Mouse (Mus musculus) left cerebral cortex, postnatal 10 days (tissue): ENCODE results near the gene Barx2. TPM values are rescaled to one million over a fixed set of nuclear protein-coding genes. Genes with fewer than 3 reads are reported as not detected.
A peak's percentile ranks its signal among the peaks of the same experiment; 100 is the strongest.

Source experiments
- DNase-seq, 2 experiments: peaks; one replicate each; pipeline ENCODE4 v3.0.0; 2021 to 2022; ENCODE audit warnings: low spot score in 2 of 2, mixed read lengths in 1 of 2; ENCODE audit errors: extremely low spot score in 1 of 2
- intact Hi-C: fragments of 180-260 bp; cut with DNase I; formaldehyde crosslinking; loops from one replicate; pipeline ENCODE4 v1.15.1; 2025
- total RNA-seq, 2 experiments: library from RNA; stranded (reverse); gene quantifications; 2 replicates each; pipeline ENCODE4 v1.2.3; 2021

Barx2 gene
- total RNA-seq, 2 experiments from 2014 or later: 7.6 to 9.2 TPM

- DNase-seq: no peak
- intact Hi-C loops: loop anchor here (5.0 to 10.0 kb wide), 3 partner anchors 48 to 333 kb away; no protein-coding TSS in a partner anchor
Measured at GRCm38 (mm10) chr9:31910221-31910620, 3.0 kb downstream of the Barx2 start.

GRCm38 (mm10) chr9:31901781-31902180, 11.5 kb downstream of the Barx2 start:
- peak in 1 of 2 experiments; percentile 35 for DNase-seq
- intact Hi-C loops: no loop called here

DNA sequence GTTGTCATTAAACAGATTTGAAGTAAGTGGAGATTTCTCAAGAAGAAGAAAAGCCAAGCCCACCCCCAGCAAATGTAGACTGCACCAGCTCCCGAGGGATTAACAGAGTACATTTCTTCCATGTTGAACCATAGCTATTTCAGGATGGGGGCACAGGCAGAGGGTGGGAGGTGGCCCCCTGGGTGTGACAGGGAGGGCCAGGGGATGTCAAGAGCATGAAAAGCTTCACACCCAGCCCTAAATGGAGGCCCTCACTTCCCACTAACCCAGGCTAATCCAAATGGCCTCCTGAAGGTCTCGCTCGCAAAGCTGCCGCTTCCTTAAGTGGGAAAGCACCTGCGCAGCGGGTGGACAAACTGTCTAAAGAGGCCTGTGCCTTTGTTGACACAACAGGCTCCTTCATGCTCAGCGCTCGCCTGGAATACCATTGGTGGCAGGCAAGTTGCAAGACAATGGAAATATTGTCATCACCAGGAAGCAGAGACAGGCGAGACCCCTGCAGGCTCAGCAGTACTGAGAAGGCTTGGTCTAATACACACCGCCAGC, 18.4 kb downstream of the Barx2 start:
- intact Hi-C loops: no loop called here

GRCm38 (mm10) chr9:31888333-31888732, 24.9 kb downstream of the Barx2 start:
- intact Hi-C loops: no loop called here

More for the DNA sequence above, 18.4 kb downstream of the Barx2 start:
- no peak for DNase-seq

GRCm38 (mm10) chr9:31886258-31886657, 27.0 kb downstream of the Barx2 start:
- peak in 1 of 2 experiments; percentile 42 for DNase-seq
- intact Hi-C loops: no loop called here

More at GRCm38 (mm10) chr9:31888333-31888732, 24.9 kb downstream of the Barx2 start:
- no peak for DNase-seq

GRCm38 (mm10) chr9:31882376-31882775, 30.9 kb downstream of the Barx2 start:
- intact Hi-C loops: no loop called here
- DNase-seq: no peak

GRCm38 (mm10) chr9:31875556-31875955, 37.7 kb downstream of the Barx2 start:
- intact Hi-C loops: no loop called here
- DNase-seq: no peak

DNA sequence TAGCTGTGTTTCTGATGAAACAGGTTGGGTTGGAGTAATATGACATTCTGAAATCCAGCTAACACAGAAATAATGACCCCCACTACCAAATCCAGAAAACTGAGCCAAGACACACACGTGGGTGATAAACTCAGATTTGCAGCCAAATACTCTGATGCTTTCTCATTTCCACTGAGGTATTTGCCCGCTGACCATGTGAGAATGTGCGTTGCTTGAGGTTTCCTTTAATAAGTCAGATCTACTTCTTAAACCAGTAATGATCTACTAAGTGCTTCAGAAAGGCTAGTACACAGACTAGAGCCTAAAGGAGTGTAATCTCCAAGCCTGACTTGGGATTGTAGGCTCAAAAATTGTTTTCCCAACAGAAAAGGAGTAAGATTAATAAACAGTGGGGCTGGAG, 39.0 kb downstream of the Barx2 start:
- DNase-seq: no peak
- intact Hi-C loops: no loop called here

- no peak for DNase-seq
- intact Hi-C loops: no loop called here
Measured at GRCm38 (mm10) chr9:31871410-31871809, 41.9 kb downstream of the Barx2 start.

DNA sequence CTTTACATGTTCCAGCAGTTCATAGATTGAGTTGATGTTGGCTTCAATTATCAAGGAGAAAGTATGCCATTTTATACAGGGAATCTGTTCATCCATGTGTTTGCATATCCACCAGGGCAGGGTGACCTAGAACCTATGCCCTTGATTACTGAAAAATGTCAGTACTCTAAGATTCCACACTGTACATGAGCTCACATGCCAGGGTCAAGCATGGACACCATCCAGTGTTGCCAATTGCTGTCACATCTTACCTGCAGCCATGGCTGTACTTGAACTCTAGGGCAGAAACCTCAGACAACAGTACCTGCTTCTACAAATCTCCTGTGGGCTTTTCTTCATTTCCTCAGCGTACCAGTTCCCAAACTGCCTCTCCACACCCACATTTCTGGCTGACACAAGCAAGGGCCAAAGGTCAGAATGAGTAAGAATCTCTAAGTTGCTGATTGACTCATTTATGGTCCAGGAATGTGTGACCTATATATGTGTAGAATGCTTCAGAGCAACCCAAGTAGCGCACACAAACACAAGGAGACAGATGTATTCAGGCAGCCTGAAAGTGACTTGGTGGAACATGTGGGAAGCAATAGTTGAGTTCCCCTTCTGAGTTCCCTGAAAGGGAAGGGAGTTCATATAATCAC, 44.3 kb downstream of the Barx2 start:
- no peak for DNase-seq
- intact Hi-C loops: no loop called here

- no peak for DNase-seq
- intact Hi-C loops: loop anchor here (5.0 kb wide), 1 partner anchor 48 kb away; the partner anchor contains the start of gene Barx2
Measured at GRCm38 (mm10) chr9:31863830-31864229, 49.4 kb downstream of the Barx2 start.

GRCm38 (mm10) chr9:31859446-31859845, 53.8 kb downstream of the Barx2 start:
- no peak for DNase-seq
- intact Hi-C loops: no loop called here

DNA sequence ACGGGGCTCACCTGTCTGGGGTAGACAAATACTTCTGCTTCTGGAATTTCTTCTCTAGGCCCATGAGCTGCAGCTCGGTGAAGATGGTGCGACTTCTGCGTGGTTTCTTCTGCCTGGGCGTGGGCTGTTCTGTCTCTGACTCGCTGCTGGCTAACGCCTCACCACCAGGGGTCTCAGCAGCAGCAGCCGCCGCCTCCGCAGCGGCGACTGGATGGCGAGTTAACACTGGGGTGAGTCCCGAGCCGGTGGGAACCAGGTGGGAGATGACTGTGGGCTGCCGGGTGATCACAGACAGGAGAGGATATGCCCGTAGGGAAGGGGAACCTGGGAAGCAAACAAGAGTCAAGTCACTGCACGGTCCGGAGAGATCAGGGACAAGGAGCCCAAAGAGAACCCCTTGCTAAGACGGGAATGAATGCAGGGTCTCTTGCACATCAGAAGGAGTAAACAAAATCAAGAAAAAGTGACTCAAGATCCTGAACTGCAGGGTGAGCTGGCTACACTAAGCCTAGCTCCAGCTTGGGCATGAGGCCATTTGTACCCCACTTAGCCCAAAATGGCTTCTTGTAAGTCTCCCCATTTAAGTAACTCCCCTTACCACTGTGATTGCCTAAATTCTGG, 54.4 kb downstream of the Barx2 start:
- DNase-seq: peak; percentile 16 to 67
- intact Hi-C loops: no loop called here

DNA sequence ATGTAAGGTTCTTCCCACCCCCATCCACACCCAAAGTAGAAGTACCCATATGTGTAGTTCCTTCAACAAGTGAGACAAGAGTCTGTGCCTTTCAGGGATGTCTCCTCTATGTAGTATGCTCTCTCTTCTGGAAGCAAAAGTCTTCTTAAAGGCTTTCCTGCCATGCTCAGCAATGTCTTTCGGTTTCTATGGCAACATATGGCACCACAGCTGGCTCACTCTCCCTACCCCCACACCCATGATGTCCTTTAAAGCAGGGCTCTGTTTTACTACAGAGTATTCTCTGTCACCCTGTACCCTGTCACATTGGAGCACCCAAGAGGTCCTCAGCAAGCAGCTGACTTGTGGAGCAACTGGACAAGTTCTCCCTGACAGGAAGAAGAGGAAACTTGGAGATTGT, 55.8 kb downstream of the Barx2 start:
- intact Hi-C loops: no loop called here
- peak; percentile 29 to 33 for DNase-seq

DNA sequence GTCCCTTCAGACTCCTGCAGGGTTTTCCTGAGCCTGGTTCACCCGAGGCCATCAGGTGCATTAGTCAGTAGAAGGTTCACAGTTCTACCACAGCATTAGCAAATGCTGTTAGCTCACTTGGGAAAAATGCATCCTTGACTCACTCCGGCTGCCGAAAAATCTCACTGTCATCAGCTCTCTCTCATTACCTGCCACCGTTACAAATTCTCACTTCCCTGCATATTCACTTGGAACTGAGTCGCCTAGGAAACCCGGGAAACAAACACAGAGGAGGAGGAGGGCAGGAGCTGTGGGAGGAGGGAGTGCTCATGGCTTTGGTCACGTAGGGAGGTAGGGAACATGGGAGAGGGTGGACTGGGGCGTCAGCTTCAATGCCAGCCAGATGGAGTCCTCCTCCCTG, 56.8 kb downstream of the Barx2 start:
- intact Hi-C loops: no loop called here
- DNase-seq: no peak

- intact Hi-C loops: no loop called here
- no peak for DNase-seq
Measured at GRCm38 (mm10) chr9:31855668-31856067, 57.6 kb downstream of the Barx2 start.

GRCm38 (mm10) chr9:31851710-31852109, 61.6 kb downstream of the Barx2 start:
- intact Hi-C loops: no loop called here
- DNase-seq: no peak

DNA sequence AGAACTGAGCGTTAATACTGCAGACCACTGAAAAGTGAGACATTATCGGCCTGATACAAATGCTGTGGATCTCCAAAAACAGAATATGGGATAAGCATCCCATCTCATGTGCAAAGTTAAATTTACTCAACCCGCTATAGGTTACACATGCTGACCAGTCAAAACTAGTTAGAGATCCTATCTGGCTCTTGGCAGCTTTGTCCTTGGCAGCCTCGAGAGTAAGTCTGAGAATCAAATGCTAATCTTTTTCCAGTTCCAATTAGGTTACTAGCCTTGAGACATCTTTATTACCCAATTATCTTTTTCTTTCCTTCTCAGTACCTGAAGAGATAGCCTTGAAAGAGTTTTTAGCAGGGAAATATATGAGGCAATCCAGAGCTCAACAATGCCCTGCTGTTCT, 62.6 kb downstream of the Barx2 start:
- DNase-seq: no peak
- intact Hi-C loops: no loop called here

DNA sequence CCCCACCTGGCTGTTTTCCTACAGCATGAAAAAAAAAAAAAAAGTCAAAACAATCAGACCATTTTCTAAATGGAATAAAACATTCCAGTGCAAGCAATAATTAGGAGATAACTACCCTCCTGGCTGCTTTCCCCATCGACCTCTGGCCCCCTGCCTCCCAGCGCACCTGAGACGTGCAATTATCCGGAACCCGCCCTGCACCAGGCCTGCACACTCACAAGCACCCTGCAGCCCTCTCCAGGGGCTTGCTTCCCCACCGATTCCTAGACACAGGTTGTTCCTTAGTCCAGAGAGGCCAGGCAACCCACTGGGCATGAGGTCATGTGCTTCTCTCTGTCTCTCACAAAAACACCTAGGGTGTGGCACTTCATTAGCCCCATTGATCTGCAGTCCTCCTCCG, 63.9 kb downstream of the Barx2 start:
- DNase-seq: no peak
- intact Hi-C loops: no loop called here

DNA sequence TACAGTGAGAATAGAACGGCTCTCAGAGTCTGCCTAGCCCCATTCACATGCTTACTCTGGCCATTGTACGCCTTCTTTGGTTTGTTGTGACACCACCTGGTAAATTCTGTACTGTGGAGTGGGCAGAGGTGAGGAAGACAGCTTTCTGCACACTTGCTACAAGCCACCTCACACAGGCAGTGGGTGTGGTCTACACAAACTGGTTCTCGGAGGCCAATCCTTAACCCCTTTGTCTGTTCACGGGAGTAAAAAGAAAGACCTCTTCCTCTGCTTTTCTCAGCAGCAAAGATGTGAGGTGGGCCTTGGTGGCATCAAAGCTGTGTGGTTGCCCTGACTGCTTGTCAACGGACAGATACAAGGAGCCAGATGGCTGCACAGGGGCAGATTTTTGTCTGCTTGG, 68.6 kb downstream of the Barx2 start:
- DNase-seq: no peak
- intact Hi-C loops: no loop called here
